Mouse (Mus musculus): ENCODE measurements at regions not wholly inside any gene's neighbourhood (a gene's known extent, or its start where the extent isn't known, plus 50 kb on each side); places are given as distances from the start of the nearest gene placed in this dataset.

GRCm38 (mm10) chr5:102266451-102266850, 196.7 kb upstream of the Wdfy3 start:
- no peak for ATAC-seq
- Histone ChIP-seq H3K4me3 (ENCODE audit: low read depth, low read length) (no peak overlapping the region), H3K4me2 (ENCODE audit: low read depth, low read length) (no peak overlapping the region), H3K9ac (replicated peaks) (no peak overlapping the region), H3K4me1 (ENCODE audit: insufficient read depth) (no peaks in the 10 kb centered on the region), H3K36me3 (replicated peaks; ENCODE audit: insufficient read depth, low read length) (no peaks in the 10 kb centered on the region), H3K27me3 (ENCODE audit: insufficient read depth, low read length) (no peaks in the 10 kb centered on the region), H3K27ac (ENCODE audit: low read depth) (no peak overlapping the region), H3K9me3 (ENCODE audit: low read length) (no peaks in the 10 kb centered on the region)
- 55% methylated on average over 11 of the region's 11 CpGs for WGBS (ENCODE audit: insufficient replicate concordance)
- DNase-seq, result no peak
- TF ChIP-seq CTCF (IDR thresholded peaks at IDR 0.05; ENCODE audit: low read depth) (no peak), EP300 (IDR thresholded peaks at IDR 0.05; ENCODE audit: low read depth) (no peak)

- no peaks in the 10 kb centered on the region for H3K9me3 ChIP-seq (ENCODE audit: low read length)
- H3K9ac ChIP-seq (replicated peaks), result no peak overlapping the region
- H3K4me2 ChIP-seq (ENCODE audit: low read depth, low read length), result no peak overlapping the region
- no peak overlapping the region for H3K4me3 ChIP-seq (ENCODE audit: low read depth, low read length)
- 64% methylated on average over 3 of the region's 3 CpGs for WGBS (ENCODE audit: insufficient replicate concordance)
- H3K27me3 ChIP-seq (ENCODE audit: insufficient read depth, low read length), result no peaks in the 10 kb centered on the region
- no peaks in the 10 kb centered on the region for H3K36me3 ChIP-seq (replicated peaks; ENCODE audit: insufficient read depth, low read length)
- no peak for DNase-seq
- no peaks in the 10 kb centered on the region for H3K4me1 ChIP-seq (ENCODE audit: insufficient read depth)
- TF ChIP-seq CTCF (IDR thresholded peaks at IDR 0.05; ENCODE audit: low read depth) (no peak), EP300 (IDR thresholded peaks at IDR 0.05; ENCODE audit: low read depth) (no peak)
- ATAC-seq, result no peak
- H3K27ac ChIP-seq (ENCODE audit: low read depth), result no peak overlapping the region
Observed at GRCm38 (mm10) chr5:102267150-102267549, 197.4 kb upstream of the Wdfy3 start.

DNA sequence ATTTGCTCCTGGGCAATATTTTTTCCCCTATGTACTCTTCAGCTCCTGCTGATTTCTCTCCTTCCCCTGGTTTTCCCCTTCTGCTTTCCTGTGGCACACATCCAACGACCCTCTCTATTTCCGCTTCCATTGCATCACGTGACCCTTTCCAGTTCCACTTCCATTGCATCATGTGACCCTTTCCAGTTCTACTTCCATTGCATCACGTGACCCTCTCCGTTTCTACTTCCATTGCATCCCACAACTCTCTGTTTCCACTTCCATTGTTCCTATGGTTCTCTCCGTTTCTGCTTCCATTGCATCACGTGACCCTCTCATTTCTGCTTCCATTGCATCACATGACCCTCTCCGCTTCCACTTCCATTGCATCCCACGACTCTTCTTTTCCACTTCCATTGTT, 199.5 kb upstream of the Wdfy3 start:
- Histone ChIP-seq H3K27me3 (ENCODE audit: insufficient read depth, low read length) (no peaks in the 10 kb centered on the region), H3K4me2 (ENCODE audit: low read depth, low read length) (no peak overlapping the region), H3K4me3 (ENCODE audit: low read depth, low read length) (no peak overlapping the region), H3K9ac (replicated peaks) (no peak overlapping the region), H3K36me3 (replicated peaks; ENCODE audit: insufficient read depth, low read length) (no peaks in the 10 kb centered on the region), H3K27ac (ENCODE audit: low read depth) (no peak overlapping the region), H3K4me1 (ENCODE audit: insufficient read depth) (no peaks in the 10 kb centered on the region), H3K9me3 (ENCODE audit: low read length) (no peaks in the 10 kb centered on the region)
- ATAC-seq, result no peak
- WGBS (ENCODE audit: insufficient replicate concordance), result 78% methylated on average over 9 of the region's 9 CpGs
- no peak for DNase-seq
- TF ChIP-seq EP300 (IDR thresholded peaks at IDR 0.05; ENCODE audit: low read depth), result no peak
- TF ChIP-seq CTCF (IDR thresholded peaks at IDR 0.05; ENCODE audit: low read depth), result no peak

DNA sequence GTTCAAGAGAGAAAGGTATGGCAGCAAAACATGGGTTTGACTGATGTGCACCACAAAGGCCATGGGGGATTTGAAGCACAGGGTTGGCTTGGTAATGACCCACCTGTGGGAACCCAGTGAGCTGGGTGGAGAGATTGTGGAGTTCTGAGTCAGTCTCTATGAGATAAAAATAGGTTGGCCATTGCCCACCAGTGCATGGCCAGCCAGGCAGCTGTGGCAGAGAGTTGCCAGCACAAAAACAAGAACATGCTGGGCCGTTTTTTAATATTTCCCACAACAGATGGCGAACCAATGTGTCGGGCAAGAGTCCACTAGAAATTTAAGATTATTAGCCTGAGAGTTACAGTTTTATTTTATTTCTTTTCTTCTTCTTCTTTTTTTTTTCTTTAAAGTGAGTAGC, 205.6 kb upstream of the Arhgap24 start:
- Histone ChIP-seq H3K27ac (ENCODE audit: low read depth) (no peak overlapping the region), H3K27me3 (ENCODE audit: insufficient read depth, low read length) (no peaks in the 10 kb centered on the region), H3K4me3 (ENCODE audit: low read depth, low read length) (no peak overlapping the region), H3K4me1 (ENCODE audit: insufficient read depth) (no peaks in the 10 kb centered on the region), H3K4me2 (ENCODE audit: low read depth, low read length) (no peak overlapping the region), H3K36me3 (replicated peaks; ENCODE audit: insufficient read depth, low read length) (no peaks in the 10 kb centered on the region), H3K9me3 (ENCODE audit: low read length) (no peaks in the 10 kb centered on the region), H3K9ac (replicated peaks) (no peak overlapping the region)
- DNase-seq, result no peak
- TF ChIP-seq EP300 (IDR thresholded peaks at IDR 0.05; ENCODE audit: low read depth), result no peak
- TF ChIP-seq CTCF (IDR thresholded peaks at IDR 0.05; ENCODE audit: low read depth), result no peak
- 85% methylated on average over 3 of the region's 3 CpGs for WGBS (ENCODE audit: insufficient replicate concordance)
- ATAC-seq, result no peak

- no peak overlapping the region for H3K9ac ChIP-seq (replicated peaks)
- 68% methylated on average over 4 of the region's 4 CpGs for WGBS (ENCODE audit: insufficient replicate concordance)
- H3K36me3 ChIP-seq (replicated peaks; ENCODE audit: insufficient read depth, low read length), result no peaks in the 10 kb centered on the region
- ATAC-seq (no peak), DNase-seq (no peak)
- no peak overlapping the region for H3K4me2 ChIP-seq (ENCODE audit: low read depth, low read length)
- no peak overlapping the region for H3K4me3 ChIP-seq (ENCODE audit: low read depth, low read length)
- TF ChIP-seq CTCF (IDR thresholded peaks at IDR 0.05; ENCODE audit: low read depth) (no peak), EP300 (IDR thresholded peaks at IDR 0.05; ENCODE audit: low read depth) (no peak)
- no peaks in the 10 kb centered on the region for H3K9me3 ChIP-seq (ENCODE audit: low read length)
- no peaks in the 10 kb centered on the region for H3K4me1 ChIP-seq (ENCODE audit: insufficient read depth)
- H3K27ac ChIP-seq (ENCODE audit: low read depth), result no peak overlapping the region
- H3K27me3 ChIP-seq (ENCODE audit: insufficient read depth, low read length), result no peaks in the 10 kb centered on the region
Observed at GRCm38 (mm10) chr5:102287131-102287530, 194.1 kb upstream of the Arhgap24 start.

DNA sequence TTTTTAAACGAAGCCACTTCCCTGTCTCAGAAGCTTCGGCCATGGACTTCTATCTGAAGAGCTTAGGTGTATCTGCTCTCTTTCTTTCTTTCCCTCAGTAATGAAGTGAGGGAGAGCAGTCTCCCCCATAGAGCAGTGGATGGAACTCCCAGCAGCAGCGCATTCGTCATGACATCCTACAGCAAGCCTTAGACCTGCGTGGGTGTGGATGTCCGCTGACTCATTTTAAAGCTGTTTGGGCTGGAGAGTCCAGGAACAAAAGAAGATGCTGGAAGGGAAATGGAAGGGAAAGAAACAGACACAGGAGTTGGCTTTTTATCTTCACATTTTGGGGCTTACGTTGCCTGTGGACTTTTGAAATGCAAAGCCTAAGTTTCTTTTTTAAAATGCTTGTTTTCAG, 190.3 kb upstream of the Arhgap24 start:
- TF ChIP-seq EP300 (IDR thresholded peaks at IDR 0.05; ENCODE audit: low read depth), result no peak
- TF ChIP-seq CTCF (IDR thresholded peaks at IDR 0.05; ENCODE audit: low read depth), result no peak
- Histone ChIP-seq H3K9me3 (ENCODE audit: low read length) (no peaks in the 10 kb centered on the region), H3K4me3 (ENCODE audit: low read depth, low read length) (no peak overlapping the region), H3K9ac (replicated peaks) (no peak overlapping the region), H3K27me3 (ENCODE audit: insufficient read depth, low read length) (no peaks in the 10 kb centered on the region), H3K36me3 (replicated peaks; ENCODE audit: insufficient read depth, low read length) (no peaks in the 10 kb centered on the region), H3K4me2 (ENCODE audit: low read depth, low read length) (no peak overlapping the region), H3K27ac (ENCODE audit: low read depth) (no peak overlapping the region), H3K4me1 (ENCODE audit: insufficient read depth) (no peaks in the 10 kb centered on the region)
- WGBS (ENCODE audit: insufficient replicate concordance), result 77% methylated on average over 7 of the region's 7 CpGs
- no peak for DNase-seq
- no peak for ATAC-seq

- Histone ChIP-seq H3K9me3 (ENCODE audit: low read length) (no peaks in the 10 kb centered on the region), H3K4me1 (ENCODE audit: insufficient read depth) (no peaks in the 10 kb centered on the region), H3K4me2 (ENCODE audit: low read depth, low read length) (no peak overlapping the region), H3K36me3 (replicated peaks; ENCODE audit: insufficient read depth, low read length) (no peaks in the 10 kb centered on the region), H3K27ac (ENCODE audit: low read depth) (no peak overlapping the region), H3K27me3 (ENCODE audit: insufficient read depth, low read length) (no peaks in the 10 kb centered on the region), H3K9ac (replicated peaks) (no peak overlapping the region), H3K4me3 (ENCODE audit: low read depth, low read length) (no peak overlapping the region)
- TF ChIP-seq EP300 (IDR thresholded peaks at IDR 0.05; ENCODE audit: low read depth) (no peak), CTCF (IDR thresholded peaks at IDR 0.05; ENCODE audit: low read depth) (no peak)
- ATAC-seq, result no peak
- 77% methylated on average over 5 of the region's 5 CpGs for WGBS (ENCODE audit: insufficient replicate concordance)
- no peak for DNase-seq
Observed at GRCm38 (mm10) chr5:102295564-102295963, 185.6 kb upstream of the Arhgap24 start.

Measured in liver, postnatal 0 days (tissue).